Mouse (Mus musculus) G1E (cell line): ENCODE data around the gene Yjefn3. TPM values are rescaled to one million over a fixed set of nuclear protein-coding genes. Genes with fewer than 3 reads are reported as not detected.

Experiments used
- ATAC-seq: 2 replicates; pipeline ENCODE4 v1.8.0; 2016; ENCODE audit warnings: mild to moderate bottlenecking; ENCODE audit not compliant: insufficient number of reproducible peaks, poor library complexity, low FRiP score, severe bottlenecking; ENCODE audit errors: extremely low read depth
- DNase-seq: peaks from one replicate; pipeline ENCODE4 v3.0.0; 2012; ENCODE audit warnings: low spot score
- H3K27me3 ChIP-seq: 2 replicates; pipeline ENCODE4 v1.6.1; 2012; ENCODE audit warnings: mild to moderate bottlenecking, low read length, inconsistent platforms; ENCODE audit not compliant: insufficient read depth
- H3K36me3 ChIP-seq: replicated peaks from 2 replicates; pipeline ENCODE3; 2012; ENCODE audit warnings: mild to moderate bottlenecking, inconsistent platforms
- H3K4me1 ChIP-seq: 2 replicates; pipeline ENCODE4 v1.6.1; 2012; ENCODE audit warnings: low read depth, low read length, inconsistent platforms, mixed read lengths; ENCODE audit not compliant: insufficient read depth
- H3K4me3 ChIP-seq: 2 replicates; pipeline ENCODE4 v1.5.1; 2012; ENCODE audit warnings: low read depth, mild to moderate bottlenecking, inconsistent platforms, low read length, moderate library complexity, mixed read lengths
- H3K9me3 ChIP-seq: replicated peaks from 2 replicates; pipeline ENCODE4 v1.6.1; 2012; ENCODE audit warnings: inconsistent platforms
- CTCF ChIP-seq: IDR thresholded peaks from 2 replicates; pipeline ENCODE4 v1.5.1; 2012; ENCODE audit warnings: low read depth, low read length, inconsistent platforms, mixed read lengths
- GATA1 ChIP-seq: IDR thresholded peaks from 2 replicates; pipeline ENCODE4 v1.6.1; 2012; ENCODE audit warnings: borderline replicate concordance, low read length, inconsistent platforms, mixed read lengths
- GATA2 ChIP-seq: IDR thresholded peaks from 2 replicates; pipeline ENCODE4 v1.6.1; 2012; ENCODE audit warnings: low read depth, low read length, inconsistent platforms, borderline replicate concordance
- POLR2AphosphoS5 ChIP-seq: IDR thresholded peaks from 2 replicates; pipeline ENCODE4 v1.6.1; 2012; ENCODE audit warnings: low read depth, low read length, inconsistent platforms; ENCODE audit not compliant: insufficient replicate concordance
- TAL1 ChIP-seq: conservative IDR thresholded peaks from 2 replicates; pipeline ENCODE4 v1.6.1; 2012; ENCODE audit warnings: low read depth, low read length, inconsistent platforms, mixed read lengths
- polyA plus RNA-seq: library from polyadenylated mRNA; stranded (reverse); fragments of >175 nt; gene quantifications from 2 replicates; pipeline ENCODE4 v1.2.3, GENCODE M21; 2012
- total RNA-seq, 2 experiments: library from RNA; stranded (forward) in 1 of 2; stranded (reverse) in 1 of 2; fragments of 200-1000 nt in 1 of 2; fragments of >200 nt in 1 of 2; fragmentation: Nextera tagmentation in 1 of 2; gene quantifications; 2 replicates each; pipeline ENCODE4 v1.2.3; 2014 to 2017

The Yjefn3 gene
- total and polyA plus RNA-seq, 3 experiments: 1.8 to 2.1 TPM; not detected in 1

DNA sequence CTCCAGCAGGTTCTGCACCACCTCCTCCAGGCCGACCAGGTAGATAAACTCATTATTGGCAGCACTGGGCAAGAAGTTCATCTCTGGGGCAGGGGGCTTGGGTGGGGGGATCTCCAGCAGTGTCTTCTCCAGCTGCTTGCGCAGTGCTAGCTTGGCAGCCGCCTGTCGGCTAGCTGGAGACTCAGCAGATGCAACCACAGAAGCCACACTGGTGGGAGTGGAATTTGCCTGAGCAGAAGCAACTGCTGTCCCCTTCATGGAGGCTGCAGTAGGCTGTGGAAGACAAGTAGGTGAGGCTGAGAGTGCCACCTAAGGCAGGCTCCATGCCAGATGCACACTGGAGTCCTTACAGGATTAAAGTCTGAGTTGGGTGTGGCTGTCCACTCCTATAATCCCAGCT is 12.0 kb upstream of the Yjefn3 start:
- peaks cover 98% of the 10 kb centered on the region for H3K36me3 ChIP-seq
- no peak overlapping the region for H3K4me3 ChIP-seq
- H3K4me1 ChIP-seq: peaks cover 15% of the 10 kb centered on the region
- H3K27me3 ChIP-seq: no peaks in the 10 kb centered on the region
- DNase-seq: no peak
- TF ChIP-seq CTCF: no peak
- no peak for TF ChIP-seq GATA2
- no peak for TF ChIP-seq TAL1
- no peak for TF ChIP-seq GATA1
- no peak for TF ChIP-seq POLR2AphosphoS5
- no peak for ATAC-seq
- H3K9me3 ChIP-seq: no peaks in the 10 kb centered on the region

DNA sequence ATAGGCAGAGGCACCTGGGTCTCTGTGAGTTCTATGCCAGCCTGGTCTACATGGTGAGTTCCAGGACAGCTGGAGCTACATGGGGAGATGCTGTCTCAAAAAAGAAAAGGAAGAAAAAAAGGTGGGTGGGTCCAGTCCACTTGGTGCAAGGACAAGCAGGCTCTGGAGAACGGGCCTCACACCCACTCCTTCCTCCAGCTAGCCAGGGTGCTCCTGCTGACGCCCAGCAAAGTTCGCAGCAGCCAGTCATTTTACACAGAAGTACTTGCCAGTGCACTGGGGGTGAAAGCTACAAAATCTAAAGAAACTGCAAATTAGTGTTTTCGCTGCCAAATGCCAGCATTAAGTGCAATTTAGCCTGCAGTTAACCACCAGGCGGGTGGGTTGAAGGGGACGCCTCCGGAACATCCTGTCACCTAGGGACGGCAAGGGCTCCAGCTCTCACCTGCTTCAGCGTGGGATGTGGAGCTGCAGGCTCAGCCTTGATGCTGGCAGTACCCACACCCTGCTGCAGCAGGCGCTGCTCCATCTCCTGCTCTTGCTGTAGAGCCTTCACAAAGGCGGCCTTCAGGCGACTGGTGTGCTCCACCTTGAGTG is 10.1 kb upstream of the Yjefn3 start:
- Histone ChIP-seq H3K36me3 (peaks cover 99% of the 10 kb centered on the region), H3K9me3 (no peaks in the 10 kb centered on the region), H3K4me3 (no peak overlapping the region), H3K27me3 (no peaks in the 10 kb centered on the region), H3K4me1 (0 out of 2 replicates have a peak, but pooled peaks cover 2% of the 10 kb centered on the region)
- ATAC-seq (no peak), DNase-seq (no peak)
- no peak for TF ChIP-seq CTCF
- no peak for TF ChIP-seq TAL1
- TF ChIP-seq GATA2: no peak
- no peak for TF ChIP-seq POLR2AphosphoS5
- TF ChIP-seq GATA1: no peak

- H3K27me3 ChIP-seq: no peaks in the 10 kb centered on the region
- no peak for ATAC-seq
- TF ChIP-seq GATA2 (no peak), POLR2AphosphoS5 (no peak), CTCF (no peak), TAL1 (no peak), GATA1 (no peak)
- no peaks in the 10 kb centered on the region for H3K4me1 ChIP-seq
- H3K36me3 ChIP-seq: peaks cover 99% of the 10 kb centered on the region
- H3K4me3 ChIP-seq: no peak overlapping the region
- DNase-seq: no peak
- no peaks in the 10 kb centered on the region for H3K9me3 ChIP-seq
These were observed 9.4 kb upstream of the Yjefn3 start for GRCm38 (mm10) chr8:69911917-69912316.

- no peak overlapping the region for H3K4me3 ChIP-seq
- peaks cover 29% of the 10 kb centered on the region for H3K4me1 ChIP-seq
- TF ChIP-seq POLR2AphosphoS5 (no peak), TAL1 (no peak), CTCF (no peak), GATA2 (no peak), GATA1 (no peak)
- peaks cover 5% of the 10 kb centered on the region; the same call in 1 of the 2 replicates for H3K27me3 ChIP-seq
- H3K36me3 ChIP-seq: peaks cover 73% of the 10 kb centered on the region
- ATAC-seq (no peak), DNase-seq (no peak)
- peaks cover 14% of the 10 kb centered on the region for H3K9me3 ChIP-seq
These were observed 4.6 kb upstream of the Yjefn3 start for GRCm38 (mm10) chr8:69907106-69907505.

DNA sequence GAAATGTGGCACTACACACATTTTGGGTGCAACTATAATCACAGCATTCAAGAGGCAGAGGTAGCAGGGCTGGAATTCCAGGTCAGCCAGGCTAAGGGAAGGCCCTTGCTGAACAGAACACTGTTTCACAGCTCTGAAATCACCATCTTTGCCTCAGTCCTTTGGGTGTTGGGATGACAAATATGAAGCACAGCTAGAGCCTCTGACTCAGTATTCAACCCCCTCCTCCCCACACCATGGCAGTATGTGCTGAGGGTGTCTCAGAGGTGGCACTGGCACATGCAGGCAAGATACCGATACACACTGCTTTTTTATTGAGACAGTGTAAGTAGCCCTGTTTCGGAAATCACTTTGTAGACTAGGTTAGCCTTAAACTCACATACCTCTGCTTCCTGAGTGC is 3.7 kb upstream of the Yjefn3 start:
- ATAC-seq (no peak), DNase-seq (no peak)
- H3K9me3 ChIP-seq: peaks cover 16% of the 10 kb centered on the region
- TF ChIP-seq GATA1: no peak
- TF ChIP-seq POLR2AphosphoS5: peak; percentile 65; the same call in 1 of the 2 replicates
- peaks cover 35% of the 10 kb centered on the region for H3K4me1 ChIP-seq
- peaks cover 5% of the 10 kb centered on the region; the same call in 1 of the 2 replicates for H3K27me3 ChIP-seq
- H3K36me3 ChIP-seq: peaks cover 65% of the 10 kb centered on the region
- H3K4me3 ChIP-seq: no peak overlapping the region

GRCm38 (mm10) chr8:69904096-69904495 is 1.6 kb upstream of the Yjefn3 start:
- Histone ChIP-seq H3K4me1 (peaks cover 47% of the 10 kb centered on the region), H3K4me3 (no peak overlapping the region)
- ATAC-seq: no peak

DNA sequence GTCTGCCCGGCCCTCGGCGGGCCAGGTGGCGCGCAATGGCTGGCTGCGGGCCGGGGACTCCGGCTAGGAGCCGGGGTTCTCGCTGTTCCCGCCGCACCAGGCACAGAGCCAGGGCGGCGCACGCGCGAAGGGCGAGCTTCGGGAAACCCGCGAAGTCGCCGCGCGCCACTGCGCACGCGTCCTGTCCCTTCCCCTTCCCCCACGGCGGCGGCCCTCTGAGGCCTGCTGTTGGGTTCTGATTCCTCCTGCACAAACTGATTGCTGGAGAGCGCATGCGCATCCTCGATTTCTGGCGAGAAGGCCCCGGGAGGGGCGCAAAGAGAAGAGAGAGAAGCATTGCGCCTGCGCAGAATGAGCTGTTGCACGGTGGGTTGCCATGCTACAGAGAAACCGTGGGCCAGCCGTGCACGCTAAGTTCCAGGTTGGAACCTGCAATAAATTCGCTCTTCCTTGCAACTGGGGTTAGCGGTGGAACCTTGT is 591 bp upstream of the Yjefn3 start:
- peaks cover 52% of the 10 kb centered on the region for H3K36me3 ChIP-seq
- H3K9me3 ChIP-seq: peaks cover 16% of the 10 kb centered on the region
- DNase-seq (peak; percentile 74), ATAC-seq (no peak; the same call in 1 of the 2 replicates)
- H3K27me3 ChIP-seq: peaks cover 5% of the 10 kb centered on the region; the same call in 1 of the 2 replicates
- H3K4me3 ChIP-seq: peak overlapping the region; percentile 85
- H3K4me1 ChIP-seq: peaks cover 49% of the 10 kb centered on the region
- TF ChIP-seq GATA1 (no peak), CTCF (no peak)

More at GRCm38 (mm10) chr8:69904096-69904495, 1.6 kb upstream of the Yjefn3 start:
- no peak for TF ChIP-seq GATA1
- TF ChIP-seq TAL1: no peak
- no peak for TF ChIP-seq CTCF
- peaks cover 54% of the 10 kb centered on the region for H3K36me3 ChIP-seq
- H3K9me3 ChIP-seq: peaks cover 16% of the 10 kb centered on the region
- H3K27me3 ChIP-seq: peaks cover 5% of the 10 kb centered on the region; the same call in 1 of the 2 replicates
- no peak for DNase-seq
